Mouse (Mus musculus): ENCODE data around the gene Brd1.
"Not testable (repeated sequence)": the region's sequence is repeated elsewhere in the genome, so short reads cannot be mapped to it uniquely, and the experiment has no call there.

Gene Brd1

DNA sequence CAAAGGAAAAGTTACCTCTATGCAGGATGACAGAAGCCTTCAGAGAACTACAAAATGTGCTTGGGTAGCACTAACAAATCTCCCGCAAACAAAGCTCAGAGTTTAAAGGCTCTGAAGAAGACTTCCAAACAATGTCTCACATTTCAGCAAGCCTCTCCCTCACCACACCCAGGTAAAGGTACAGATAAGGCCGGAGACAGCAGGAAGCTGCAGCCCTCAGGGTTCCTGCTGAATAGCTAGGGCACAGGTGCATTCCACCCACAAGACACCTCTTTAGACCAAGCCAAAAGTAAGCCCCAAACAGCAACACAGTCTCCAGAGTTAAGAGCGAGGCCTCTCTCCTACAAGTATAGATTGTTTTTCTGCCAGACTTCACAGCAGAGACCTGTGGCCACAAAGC, 3.3 kb downstream of the Brd1 start:
- no peak for DNase-seq (ENCODE audit: low spot score)

- DNase-seq (ENCODE audit: low spot score): no peak
These were observed 6.8 kb downstream of the Brd1 start for GRCm38 (mm10) chr15:88727204-88727603.

DNA sequence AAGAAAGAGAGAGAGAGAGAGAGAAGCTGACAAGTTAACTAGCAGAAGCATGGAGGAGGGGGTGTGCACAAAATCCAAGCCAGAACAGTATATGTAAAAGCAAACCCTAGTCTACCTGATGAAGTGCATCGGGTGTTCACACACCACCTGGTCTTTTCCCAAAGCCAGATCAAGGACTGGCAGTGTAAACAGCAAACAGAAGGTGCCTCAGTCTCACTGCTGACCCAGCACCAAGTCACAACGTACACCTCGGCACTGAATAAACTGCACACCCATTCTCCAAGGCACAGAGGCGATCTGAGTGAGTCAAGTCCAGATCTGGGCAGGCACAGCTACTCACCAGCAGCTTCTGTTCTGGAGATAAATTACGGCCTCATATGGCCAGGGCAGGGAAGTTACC, 9.0 kb downstream of the Brd1 start:
- no peak for DNase-seq (ENCODE audit: low spot score)

DNA sequence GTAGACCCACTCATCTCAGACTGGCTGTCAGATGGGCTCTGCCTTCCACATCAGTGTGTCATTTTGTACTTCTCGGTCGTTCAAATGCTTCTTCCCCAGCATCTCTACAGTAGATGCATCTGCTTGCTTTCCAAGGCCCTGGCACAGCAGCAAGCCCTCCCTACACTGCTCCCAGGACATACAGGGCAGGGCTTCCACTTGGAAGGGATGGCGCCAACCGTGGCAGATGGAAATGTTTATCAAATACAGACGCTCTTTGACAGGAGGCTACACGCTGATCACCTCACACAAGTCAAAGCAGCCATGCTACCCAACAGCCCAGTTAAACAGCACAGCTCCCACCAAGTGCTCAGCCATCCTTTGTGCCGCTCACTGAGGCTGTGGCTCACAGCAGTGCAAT, 9.7 kb downstream of the Brd1 start:
- no peak for DNase-seq (ENCODE audit: low spot score)

- DNase-seq (ENCODE audit: low spot score): no peak
These were observed 10.8 kb downstream of the Brd1 start for GRCm38 (mm10) chr15:88723205-88723604.

- no peak for DNase-seq (ENCODE audit: low spot score)
These were observed 16.8 kb downstream of the Brd1 start for GRCm38 (mm10) chr15:88717239-88717638.

GRCm38 (mm10) chr15:88716350-88716749, 17.7 kb downstream of the Brd1 start:
- DNase-seq (ENCODE audit: low spot score): no peak

DNA sequence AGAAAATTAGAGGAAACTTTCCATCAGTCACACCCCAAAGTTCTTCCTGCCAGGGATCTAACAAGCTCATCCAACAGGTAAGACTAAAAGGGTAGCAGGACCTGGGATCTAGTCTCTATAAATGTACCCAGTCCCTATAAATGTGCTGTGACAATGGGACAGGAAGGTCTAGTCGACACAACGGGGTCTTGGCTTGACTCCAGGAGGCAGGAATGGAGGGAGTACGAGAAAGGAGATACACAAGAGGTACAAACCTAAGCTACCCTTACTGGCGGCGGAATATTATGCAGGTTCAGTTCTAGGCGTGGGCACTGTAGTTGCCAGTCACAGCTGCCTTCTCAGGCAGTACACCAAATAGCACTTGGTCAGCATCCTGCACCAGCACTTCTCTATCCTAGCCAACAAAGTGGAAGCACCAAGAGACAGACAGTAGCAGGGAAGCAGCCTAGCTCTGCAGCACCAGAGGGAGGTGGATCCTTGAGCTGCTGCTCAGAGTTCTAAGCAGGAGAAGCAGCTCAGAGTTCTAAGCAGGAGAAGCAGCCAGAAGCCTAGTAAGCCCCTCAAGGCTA, 19.9 kb downstream of the Brd1 start:
- no peak for DNase-seq (ENCODE audit: low spot score)

- DNase-seq (ENCODE audit: low spot score): peak; percentile 30
These were observed 21.5 kb downstream of the Brd1 start for GRCm38 (mm10) chr15:88712501-88712900.

GRCm38 (mm10) chr15:88709878-88710277, 24.2 kb downstream of the Brd1 start:
- DNase-seq (ENCODE audit: low spot score): no peak

DNA sequence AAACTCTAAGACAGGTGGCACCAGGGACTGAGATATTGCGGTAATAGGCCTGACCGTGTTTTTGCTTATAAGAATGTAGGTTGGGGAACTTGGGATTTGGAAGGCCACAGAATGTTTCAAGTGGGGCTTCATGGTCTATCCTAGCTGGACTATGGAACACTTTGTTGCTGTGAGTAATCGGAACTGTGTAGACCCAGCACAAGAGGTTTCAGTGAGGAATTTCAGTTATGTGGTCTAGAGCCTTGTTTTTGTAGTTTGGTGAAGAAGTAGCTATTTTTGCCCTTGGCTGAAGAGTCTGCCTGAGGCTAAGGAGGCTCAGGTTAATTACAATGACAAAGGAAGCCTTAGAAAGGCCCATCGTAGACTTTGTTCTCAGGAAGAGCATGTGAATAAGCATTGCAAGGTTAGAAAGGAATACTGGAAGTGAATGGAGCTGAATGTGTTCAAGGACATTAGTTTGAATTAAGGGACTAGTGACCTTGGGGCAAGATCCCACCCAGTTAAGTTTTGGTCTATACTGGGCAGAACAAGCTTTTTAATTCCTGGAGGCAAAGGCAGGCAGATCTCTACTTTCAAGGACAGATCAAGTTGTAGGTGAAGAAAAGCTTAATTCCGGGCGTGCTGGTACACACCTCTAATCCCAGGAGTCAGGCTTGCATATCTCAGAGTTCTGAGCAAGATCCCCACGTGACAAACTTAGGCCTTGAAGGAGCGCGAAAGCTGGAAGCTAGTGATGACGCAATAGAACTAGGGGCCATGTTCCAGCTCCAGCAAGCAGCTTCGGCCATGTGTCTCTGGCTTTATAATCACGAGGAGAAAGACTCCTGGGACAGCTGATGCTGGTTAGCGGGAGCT, 25.1 kb downstream of the Brd1 start:
- no peak for DNase-seq (ENCODE audit: low spot score)

DNA sequence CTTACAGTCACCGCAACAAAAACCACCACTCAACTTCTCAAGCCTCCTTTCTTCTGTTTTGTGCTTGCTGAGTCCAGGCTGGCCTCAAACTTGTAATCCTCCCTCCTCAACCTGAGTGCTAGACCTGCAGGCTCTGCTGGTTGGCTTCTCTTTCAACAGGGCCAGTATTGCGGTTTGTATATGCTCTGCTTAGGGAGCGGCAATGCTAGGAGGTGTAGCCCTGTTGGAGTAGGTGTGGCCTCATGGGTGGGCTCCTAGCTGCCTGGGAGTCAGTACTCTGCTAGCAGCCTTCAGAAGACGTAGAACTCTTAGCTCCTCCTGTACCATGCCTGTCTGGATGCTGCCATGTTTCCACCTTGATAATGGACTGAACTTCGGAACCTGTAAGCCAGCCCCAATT, 25.8 kb downstream of the Brd1 start:
- DNase-seq (ENCODE audit: low spot score): no peak

GRCm38 (mm10) chr15:88706987-88707386, 27.0 kb downstream of the Brd1 start:
- DNase-seq (ENCODE audit: low spot score): not testable (repeated sequence)

GRCm38 (mm10) chr15:88706320-88706719, 27.7 kb downstream of the Brd1 start:
- no peak for DNase-seq (ENCODE audit: low spot score)

DNA sequence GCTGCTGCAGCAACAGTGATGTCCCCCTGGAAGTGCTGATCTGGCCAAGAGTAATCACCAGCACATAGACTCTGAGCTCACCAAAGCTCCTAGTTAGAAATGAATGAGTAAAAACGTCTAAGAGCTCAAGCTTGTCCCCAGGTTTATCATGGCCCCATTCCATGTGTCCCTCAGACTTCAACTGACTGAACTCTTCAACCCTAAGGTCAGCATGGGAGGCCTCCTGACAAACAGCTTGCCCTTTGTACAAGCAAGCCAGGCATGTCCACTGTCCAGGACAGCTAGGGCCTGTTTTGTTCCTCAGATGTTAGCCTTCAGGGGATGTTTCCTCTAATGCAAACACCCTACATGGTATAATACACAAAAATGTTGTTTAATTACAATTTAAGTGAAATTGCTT, 29.7 kb downstream of the Brd1 start:
- no peak for DNase-seq (ENCODE audit: low spot score)

DNA sequence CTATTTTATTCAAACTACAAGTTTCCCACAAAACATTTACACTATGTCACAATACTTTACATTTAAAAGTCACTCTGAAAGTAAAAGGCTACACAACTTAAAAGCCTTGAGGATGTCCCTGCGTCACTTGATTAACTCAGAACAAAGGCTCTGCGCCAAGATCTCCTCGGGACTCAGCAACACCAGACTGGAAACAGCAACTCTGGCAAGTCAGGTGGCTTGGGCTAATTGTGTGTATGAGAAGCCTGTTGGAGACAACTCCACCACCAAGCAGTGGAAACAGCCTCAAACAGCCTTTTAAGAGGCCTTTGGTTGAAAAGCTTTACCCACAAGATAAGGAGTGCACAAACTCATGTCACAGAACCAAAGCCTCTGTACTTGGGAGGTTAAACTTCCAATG, 31.5 kb downstream of the Brd1 start:
- DNase-seq (ENCODE audit: low spot score): no peak

DNA sequence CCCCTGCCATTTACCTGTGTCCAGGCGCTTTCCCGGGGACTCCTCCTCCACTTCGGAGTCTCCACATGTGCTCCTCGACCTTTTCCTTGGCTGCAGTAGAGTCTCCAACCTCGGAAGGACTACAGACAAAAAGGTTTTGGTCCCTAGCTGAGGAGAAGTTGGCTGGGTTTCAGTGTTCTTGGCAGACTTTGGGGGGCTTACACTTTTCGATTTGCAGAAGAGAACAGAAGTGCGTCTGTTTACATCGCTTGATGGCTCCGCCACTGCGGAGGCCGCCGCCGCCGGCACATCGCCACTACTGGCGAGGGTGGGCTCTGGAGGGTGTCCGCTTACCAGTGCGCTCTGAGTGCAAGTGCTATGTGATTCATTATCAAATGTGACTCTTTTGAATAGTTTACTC, 33.3 kb downstream of the Brd1 start:
- no peak for DNase-seq (ENCODE audit: low spot score)

DNA sequence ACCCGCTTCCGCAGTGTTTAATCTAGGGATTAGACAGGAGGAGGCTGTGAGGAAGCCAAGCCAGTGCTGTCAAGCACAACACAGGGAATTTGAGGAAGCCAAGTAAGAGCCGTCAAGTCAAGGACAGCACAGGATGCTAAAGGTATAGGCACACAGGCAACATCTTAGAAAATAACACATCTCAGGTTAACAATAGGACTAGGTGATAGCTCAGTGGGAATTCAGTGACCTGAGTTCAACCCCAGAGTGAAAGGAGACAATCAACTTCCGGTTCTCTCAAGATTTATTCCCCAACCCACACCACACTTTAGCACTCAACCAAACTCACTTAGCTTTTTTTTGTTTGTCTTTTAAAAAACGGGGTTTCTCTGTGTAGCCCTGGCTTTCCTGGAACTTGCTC, 34.5 kb downstream of the Brd1 start:
- DNase-seq (ENCODE audit: low spot score): no peak

DNA sequence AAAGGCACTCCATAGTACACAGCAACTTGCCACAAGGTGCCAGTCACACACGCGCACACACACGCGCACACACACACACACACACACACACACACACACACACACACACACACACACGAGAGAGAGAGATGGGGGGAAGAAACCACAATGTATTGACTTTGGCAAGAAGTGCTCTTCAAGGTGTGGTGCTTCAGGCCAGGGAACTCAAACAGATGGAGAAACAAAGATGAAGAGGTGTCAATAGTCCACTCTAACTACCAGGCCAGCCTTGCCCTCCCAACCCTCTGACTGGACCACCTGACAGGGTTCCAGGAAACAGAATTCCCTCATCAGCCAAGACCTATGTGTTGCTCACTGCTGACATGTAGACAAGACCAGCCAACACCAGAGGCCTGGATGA, 36.4 kb downstream of the Brd1 start:
- no peak for DNase-seq (ENCODE audit: low spot score)

DNA sequence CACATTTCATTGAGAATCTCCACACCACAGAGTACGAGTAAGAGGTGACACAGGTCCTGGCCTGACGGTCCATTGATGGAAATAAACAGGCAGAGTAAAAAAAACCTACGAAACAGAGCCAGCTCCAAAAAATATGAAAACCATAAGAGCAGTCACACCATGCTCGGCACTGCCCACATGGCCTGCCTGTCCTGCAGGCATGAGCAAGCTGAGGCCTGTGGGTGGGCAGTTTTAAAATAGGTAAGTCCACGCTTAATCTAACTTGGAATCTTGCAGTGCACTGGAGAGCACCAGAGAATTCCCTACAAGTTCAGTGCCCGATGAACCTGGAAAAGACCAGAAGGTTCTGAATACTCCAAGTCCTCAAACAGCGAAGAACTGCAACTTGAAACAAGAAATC, 38.0 kb downstream of the Brd1 start:
- no peak for DNase-seq (ENCODE audit: low spot score)

DNA sequence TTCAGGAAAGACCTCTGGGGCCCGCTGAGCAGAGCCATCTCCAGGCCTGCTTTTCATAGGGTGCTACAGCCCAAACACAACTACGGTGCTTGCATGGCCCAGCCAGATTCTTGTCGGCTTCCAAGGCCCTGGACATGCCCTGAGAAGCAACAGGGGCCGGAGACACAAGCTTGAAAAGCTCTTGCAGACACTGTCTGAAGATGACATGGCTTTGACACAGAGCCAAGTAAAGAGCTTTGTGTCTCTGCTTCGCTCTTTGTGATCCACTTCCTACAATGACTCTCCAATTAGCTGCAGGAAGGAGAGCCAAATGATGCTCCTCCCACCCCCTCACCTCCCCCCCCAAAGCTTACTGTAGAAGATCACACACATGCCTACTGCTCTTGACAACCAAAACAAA, 40.0 kb downstream of the Brd1 start:
- no peak for DNase-seq (ENCODE audit: low spot score)

GRCm38 (mm10) chr15:88692720-88693119, 41.3 kb downstream of the Brd1 start:
- no peak for DNase-seq (ENCODE audit: low spot score)

GRCm38 (mm10) chr15:88691129-88691528, 42.9 kb downstream of the Brd1 start:
- DNase-seq (ENCODE audit: low spot score): no peak

- no peak for DNase-seq (ENCODE audit: low spot score)
These were observed 45.9 kb downstream of the Brd1 start for GRCm38 (mm10) chr15:88688120-88688519.

All from ovary, postnatal 36 days (tissue).